ENCODE assay signal across 20 mouse cellular contexts in the genomic region with DNA sequence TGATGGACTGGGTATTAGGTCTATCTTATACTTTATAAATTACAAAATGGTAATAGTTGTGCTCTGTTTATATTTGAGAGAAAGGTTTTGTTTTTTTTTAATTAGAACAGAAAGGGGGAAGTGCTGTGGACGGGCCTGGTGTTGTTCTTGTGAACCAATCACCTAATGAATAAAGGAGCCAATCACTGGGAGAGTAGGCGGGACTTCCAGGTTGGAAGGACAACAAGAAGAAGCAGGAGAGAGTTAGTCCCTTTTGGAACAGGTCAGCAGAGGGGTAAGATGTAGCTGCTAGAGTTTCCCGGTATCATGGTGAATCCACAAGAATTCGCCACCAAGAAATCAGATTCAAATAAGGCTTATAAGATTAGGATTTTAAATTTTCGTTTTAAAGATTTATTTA. TPM values are rescaled to one million over a fixed set of nuclear protein-coding genes. Genes with fewer than 3 reads are reported as not detected.
"Had no signal": no experiment of that assay in that cellular context is flagged by ENCODE, and none has a peak within 500 bp of the region (broad histone marks: within the 10 kb centered on the region; RNA-seq: fewer than 3 reads in every experiment).

No protein-coding gene starts in this region.

- H3K4me3 ChIP-seq: liver, embryonic 15.5 days; lung, embryonic 15.5 days; midbrain, embryonic 10.5 days; midbrain, embryonic 12.5 days; myocyte; neural tube, embryonic 13.5 days; neural tube, embryonic 15.5 days; stomach, embryonic 15.5 days had no signal

- H3K4me1 ChIP-seq: liver, embryonic 15.5 days; midbrain, embryonic 10.5 days; midbrain, embryonic 12.5 days; neural tube, embryonic 13.5 days; neural tube, embryonic 15.5 days; stomach, embryonic 15.5 days had no signal

- DNase-seq: liver, postnatal 0 days; lung, adult 2 months; lung, postnatal 14 days; lung, postnatal 36 days; midbrain, embryonic 14.5 days; retina, postnatal 1 day; right cerebral cortex, adult 18-20 months; right cerebral cortex, postnatal 25 days; thymus, postnatal 25 days; thymus, postnatal 4 days had no signal

- H3K27ac ChIP-seq: liver, embryonic 15.5 days; lung, embryonic 15.5 days; midbrain, embryonic 10.5 days; midbrain, embryonic 12.5 days; neural tube, embryonic 13.5 days; neural tube, embryonic 15.5 days; stomach, embryonic 15.5 days; stomach, postnatal 0 days had no signal

- H3K9me3 ChIP-seq: liver, embryonic 15.5 days; lung, embryonic 15.5 days; midbrain, embryonic 10.5 days; midbrain, embryonic 12.5 days; stomach, embryonic 15.5 days had no signal

- H3K9ac ChIP-seq: liver, embryonic 15.5 days; liver, postnatal 0 days; lung, embryonic 15.5 days; midbrain, embryonic 12.5 days; neural tube, embryonic 13.5 days; neural tube, embryonic 15.5 days; stomach, embryonic 15.5 days had no signal

- H3K27me3 ChIP-seq: liver, embryonic 15.5 days; lung, embryonic 15.5 days; neural tube, embryonic 13.5 days; neural tube, embryonic 15.5 days; stomach, embryonic 15.5 days had no signal

- H3K36me3 ChIP-seq: liver, embryonic 15.5 days; lung, embryonic 15.5 days; midbrain, embryonic 10.5 days; midbrain, embryonic 12.5 days; neural tube, embryonic 13.5 days; neural tube, embryonic 15.5 days; stomach, embryonic 15.5 days had no signal

RNA-seq across cellular contexts. Expression of a gene that starts 46.2 kb away (rescaled TPM):
- total RNA-seq: megakaryocyte-erythroid progenitor cell, adult 5-6 weeks had no signal
- polyA plus RNA-seq: liver, embryonic 15.5 days had no signal
